Mouse (Mus musculus): ENCODE measurements at regions not wholly inside any gene's neighbourhood (a gene's known extent, or its start where the extent isn't known, plus 50 kb on each side); places are given as distances from the start of the nearest gene placed in this dataset.

- TF ChIP-seq POLR2A (IDR thresholded peaks at IDR 0.05; ENCODE audit: insufficient read depth, low read depth, low read length), result no peak
- TF ChIP-seq CTCF (IDR thresholded peaks at IDR 0.05), result no peak
Observed at GRCm38 (mm10) chr2:75773431-75773830, 58.5 kb upstream of the Agps start.
